Mouse (Mus musculus) hindbrain, embryonic 15.5 days (tissue): ENCODE data around the gene Mtcl1. TPM values are rescaled to one million over a fixed set of nuclear protein-coding genes. Genes with fewer than 3 reads are reported as not detected.
A peak's percentile ranks its signal among the peaks of the same experiment; 100 is the strongest.

Experiments
- ATAC-seq: fragments of 200-750 bp; cut with Nextera tagmentation; 2 replicates; pipeline ENCODE4 v1.8.0; 2017; ENCODE audit warnings: low read depth, moderate number of reproducible peaks, moderate TSS enrichment; ENCODE audit not compliant: low FRiP score
- H3K27ac ChIP-seq: fragments of 300-500 bp; sonication (generic); replicated peaks from 2 replicates; pipeline ENCODE4 v1.5.1; 2015; ENCODE audit warnings: mild to moderate bottlenecking, inconsistent platforms
- H3K27me3 ChIP-seq: fragments of 300-500 bp; sonication (generic); 2 replicates; pipeline ENCODE4 v1.6.1; 2015; ENCODE audit warnings: control low read depth, inconsistent platforms
- H3K36me3 ChIP-seq: fragments of 300-500 bp; sonication (generic); 2 replicates; pipeline ENCODE4 v1.6.1; 2015; ENCODE audit warnings: control low read depth, inconsistent platforms
- H3K4me1 ChIP-seq: fragments of 300-500 bp; sonication (generic); replicated peaks from 2 replicates; pipeline ENCODE4 v1.6.1; 2015; ENCODE audit warnings: control low read depth, inconsistent platforms
- H3K4me2 ChIP-seq: fragments of 300-500 bp; sonication (generic); 2 replicates; pipeline ENCODE4 v1.6.1; 2015; ENCODE audit warnings: moderate library complexity, mild to moderate bottlenecking, inconsistent platforms
- H3K4me3 ChIP-seq: fragments of 300-500 bp; sonication (generic); 2 replicates; pipeline ENCODE4 v1.5.1; 2015; ENCODE audit warnings: mild to moderate bottlenecking, inconsistent platforms
- H3K9ac ChIP-seq: fragments of 300-500 bp; sonication (generic); 2 replicates; pipeline ENCODE4 v1.6.1; 2015; ENCODE audit warnings: inconsistent platforms
- H3K9me3 ChIP-seq: fragments of 300-500 bp; sonication (generic); 2 replicates; pipeline ENCODE4 v1.6.1; 2016; ENCODE audit warnings: control low read depth, inconsistent platforms
- WGBS: fragments of 180-500 bp; shearing (Covaris S2); methylation state at CpG from one replicate; pipeline ENCODE4 v1.1.7; 2015; 5-methylcytosine and 5-hydroxymethylcytosine counted together
- polyA plus RNA-seq: library from polyadenylated mRNA; unstranded; fragments of >200 nt; fragmentation: Nextera tagmentation; extraction: Ambion mirVana; gene quantifications from 2 replicates; pipeline ENCODE4 v1.2.1, GENCODE M21; 2015

The Mtcl1 gene
- polyA plus RNA-seq, 1 experiment from 2014 or later = 38.8 TPM

DNA sequence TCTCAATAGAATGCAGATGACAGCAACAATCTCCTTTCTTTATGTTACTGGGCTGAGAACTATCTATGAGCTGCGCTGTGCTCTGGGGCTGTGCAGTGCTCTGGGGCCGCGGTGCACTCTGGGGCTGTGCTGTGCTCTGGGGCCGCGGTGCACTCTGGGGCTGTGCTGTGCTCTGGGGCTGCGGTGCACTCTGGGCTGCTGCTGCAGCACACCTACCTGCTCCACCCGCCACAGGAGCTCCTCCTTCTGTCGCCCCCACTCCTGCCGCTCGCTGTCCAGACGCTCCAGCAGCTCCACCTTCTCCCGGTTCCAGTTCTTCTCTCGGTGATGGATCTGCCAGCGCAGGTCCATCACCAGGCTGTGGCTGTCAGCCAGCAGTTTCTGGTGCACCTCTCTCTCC is 95.6 kb downstream of the Mtcl1 start:
- ATAC-seq = no peak
- H3K9ac ChIP-seq = no peak overlapping the region
- no peaks in the 10 kb centered on the region for H3K9me3 ChIP-seq
- no peak overlapping the region for H3K4me2 ChIP-seq
- H3K4me3 ChIP-seq = no peak overlapping the region
- no peak overlapping the region; the same call in 1 of the 2 replicates for H3K27ac ChIP-seq
- H3K4me1 ChIP-seq = peaks cover 4% of the 10 kb centered on the region; the same call in 1 of the 2 replicates
- H3K27me3 ChIP-seq = no peaks in the 10 kb centered on the region
- WGBS = 89% methylated on average over 14 of the region's 14 CpGs
- H3K36me3 ChIP-seq = peaks cover 19% of the 10 kb centered on the region

DNA sequence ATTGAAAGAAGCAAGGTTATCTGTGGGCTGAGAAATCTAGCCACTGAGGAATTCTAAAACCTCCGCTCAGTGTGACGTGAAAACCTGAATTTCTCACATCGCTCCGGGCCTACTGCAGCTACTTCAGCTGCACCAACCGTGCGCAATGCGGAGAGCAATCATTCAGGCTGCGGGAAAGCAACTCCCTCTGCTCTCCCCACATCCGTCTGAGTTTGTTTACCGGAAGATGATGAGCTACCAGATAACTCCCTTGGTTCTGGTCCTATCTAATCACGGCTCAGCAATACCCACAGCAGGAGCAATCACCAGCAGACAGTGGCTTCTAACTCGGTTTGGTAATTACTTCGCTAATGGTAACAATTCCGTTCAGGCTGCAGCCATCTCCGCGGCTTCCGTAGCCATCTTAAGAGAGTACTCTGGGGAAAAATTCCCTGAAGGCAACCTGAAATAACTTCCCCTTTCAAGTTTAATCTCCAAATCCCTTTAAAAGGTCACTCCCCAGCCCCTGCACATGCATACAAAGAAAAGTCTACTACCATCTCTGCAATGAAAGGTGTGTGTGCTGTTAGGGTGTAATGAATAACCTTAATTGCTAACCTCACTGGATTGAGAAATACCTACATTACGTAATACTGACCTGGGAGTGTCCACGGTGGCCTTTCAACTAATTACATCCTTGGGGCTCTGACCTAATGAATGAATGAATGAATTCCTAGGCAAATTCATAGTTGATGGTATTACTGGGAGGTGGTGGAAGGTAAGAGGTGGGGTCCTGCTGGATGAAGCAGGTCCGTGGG is 96.5 kb downstream of the Mtcl1 start:
- peak overlapping the region; percentile 25; the same call in 1 of the 2 replicates for H3K27ac ChIP-seq
- ATAC-seq = peak; percentile 52
- peaks cover 4% of the 10 kb centered on the region; the same call in 1 of the 2 replicates for H3K4me1 ChIP-seq
- peaks cover 19% of the 10 kb centered on the region for H3K36me3 ChIP-seq
- H3K9ac ChIP-seq = no peak overlapping the region
- no peaks in the 10 kb centered on the region for H3K27me3 ChIP-seq
- no peak overlapping the region for H3K4me3 ChIP-seq
- no peaks in the 10 kb centered on the region for H3K9me3 ChIP-seq
- 60% methylated on average over 20 of the region's 20 CpGs for WGBS
- H3K4me2 ChIP-seq = no peak overlapping the region; the same call in 1 of the 2 replicates

DNA sequence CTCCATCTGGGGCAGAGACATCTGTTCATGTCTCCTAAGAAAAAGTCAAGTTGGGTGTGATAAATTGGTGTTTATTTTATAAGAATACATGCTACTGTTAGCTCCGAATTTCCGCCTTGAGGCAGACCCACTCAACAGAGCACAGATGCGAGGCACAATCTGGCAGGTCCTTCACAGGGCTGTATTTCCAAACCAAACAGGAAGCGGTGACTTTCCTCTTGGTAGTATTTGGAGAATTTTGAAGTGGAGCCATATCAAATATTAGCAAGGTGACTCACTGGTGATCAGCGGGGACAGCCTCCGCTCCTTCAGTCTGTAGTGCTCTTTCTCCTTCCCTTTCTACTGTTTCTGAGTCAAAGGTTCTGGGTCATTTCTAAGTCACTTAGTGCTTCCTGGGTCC is 97.3 kb downstream of the Mtcl1 start:
- Histone ChIP-seq H3K9ac (no peak overlapping the region), H3K4me3 (no peak overlapping the region), H3K27me3 (no peaks in the 10 kb centered on the region), H3K4me1 (peaks cover 4% of the 10 kb centered on the region; the same call in 1 of the 2 replicates), H3K27ac (peak overlapping the region; percentile 25; the same call in 1 of the 2 replicates), H3K9me3 (no peaks in the 10 kb centered on the region), H3K36me3 (peaks cover 25% of the 10 kb centered on the region), H3K4me2 (no peak overlapping the region)
- 82% methylated on average over 6 of the region's 6 CpGs for WGBS
- ATAC-seq = no peak

DNA sequence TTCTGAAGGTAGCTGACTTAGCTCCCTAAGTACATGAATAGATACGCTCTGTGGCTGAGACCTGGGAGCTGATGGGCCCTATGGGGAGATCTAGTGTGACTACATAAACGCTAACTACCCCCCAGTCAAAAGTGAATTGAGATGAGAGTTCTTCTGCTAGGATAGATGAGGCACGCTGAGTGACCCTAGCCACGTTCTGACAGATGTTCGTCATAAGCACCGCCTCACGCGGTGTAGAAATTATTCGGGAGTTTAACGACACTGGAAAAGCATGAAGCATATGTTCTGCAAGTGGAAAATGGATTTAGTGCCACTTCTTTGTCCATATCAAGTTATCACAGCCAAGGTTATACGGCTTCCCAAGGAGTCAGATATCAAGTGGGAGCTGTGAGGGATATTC is 98.9 kb downstream of the Mtcl1 start:
- Histone ChIP-seq H3K9me3 (no peaks in the 10 kb centered on the region), H3K27ac (no peak overlapping the region)

DNA sequence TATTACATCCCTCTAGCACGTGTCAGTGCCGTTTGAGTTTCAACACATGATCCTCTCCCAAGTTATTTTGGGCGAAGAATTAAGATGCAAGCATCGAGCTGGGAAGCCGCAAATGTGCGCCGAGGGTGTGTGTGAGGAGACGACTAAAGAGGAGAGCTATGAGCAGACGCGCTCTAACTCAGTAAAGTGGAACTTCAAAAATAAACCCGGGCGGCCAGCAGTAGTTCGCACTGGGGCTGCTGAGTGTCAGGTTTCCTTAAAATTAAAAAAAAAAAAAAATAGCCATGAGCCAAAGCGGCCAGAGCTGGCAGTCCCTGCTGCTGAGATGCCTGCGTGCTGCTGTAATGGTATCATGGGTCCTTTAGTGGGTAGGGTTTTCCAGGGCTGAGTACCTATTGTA is 99.4 kb downstream of the Mtcl1 start:
- Histone ChIP-seq H3K27ac (no peak overlapping the region), H3K4me2 (no peak overlapping the region), H3K27me3 (no peaks in the 10 kb centered on the region), H3K36me3 (peaks cover 16% of the 10 kb centered on the region), H3K9ac (no peak overlapping the region), H3K4me1 (peaks cover 13% of the 10 kb centered on the region), H3K4me3 (no peak overlapping the region), H3K9me3 (no peaks in the 10 kb centered on the region)
- 79% methylated on average over 15 of the region's 15 CpGs for WGBS
- ATAC-seq = no peak

More for the DNA sequence above, 98.9 kb downstream of the Mtcl1 start:
- Histone ChIP-seq H3K4me2 (no peak overlapping the region), H3K4me1 (peaks cover 10% of the 10 kb centered on the region; the same call in 1 of the 2 replicates), H3K36me3 (peaks cover 21% of the 10 kb centered on the region), H3K4me3 (no peak overlapping the region), H3K9ac (no peak overlapping the region), H3K27me3 (no peaks in the 10 kb centered on the region)
- no peak for ATAC-seq
- WGBS = 74% methylated on average over 11 of the region's 11 CpGs

DNA sequence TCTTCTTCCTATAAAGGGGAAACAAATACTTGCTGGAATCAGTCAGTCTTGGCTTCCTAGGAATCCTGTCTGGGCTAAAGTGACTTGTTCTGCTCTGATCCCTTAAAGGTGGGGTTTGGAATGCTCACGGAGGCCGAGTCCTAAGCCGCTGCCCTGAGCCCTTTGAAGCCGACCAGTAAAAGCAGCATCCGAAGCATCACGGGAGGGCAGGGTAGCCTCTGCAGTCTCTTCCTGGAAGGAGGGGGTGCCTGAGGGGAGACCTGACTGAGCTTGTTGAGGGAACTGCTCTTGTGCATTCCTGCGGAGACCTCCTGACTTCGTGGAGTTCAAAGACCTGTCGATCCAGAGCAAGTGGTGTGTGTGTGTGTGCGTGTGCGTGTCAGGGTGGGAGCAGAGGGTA is 103.2 kb downstream of the Mtcl1 start:
- Histone ChIP-seq H3K27ac (no peak overlapping the region), H3K36me3 (peaks cover 37% of the 10 kb centered on the region), H3K4me1 (peaks cover 8% of the 10 kb centered on the region), H3K4me2 (no peak overlapping the region), H3K9me3 (no peaks in the 10 kb centered on the region), H3K27me3 (no peaks in the 10 kb centered on the region), H3K9ac (no peak overlapping the region), H3K4me3 (no peak overlapping the region)
- ATAC-seq = no peak
- 85% methylated on average over 11 of the region's 11 CpGs for WGBS

DNA sequence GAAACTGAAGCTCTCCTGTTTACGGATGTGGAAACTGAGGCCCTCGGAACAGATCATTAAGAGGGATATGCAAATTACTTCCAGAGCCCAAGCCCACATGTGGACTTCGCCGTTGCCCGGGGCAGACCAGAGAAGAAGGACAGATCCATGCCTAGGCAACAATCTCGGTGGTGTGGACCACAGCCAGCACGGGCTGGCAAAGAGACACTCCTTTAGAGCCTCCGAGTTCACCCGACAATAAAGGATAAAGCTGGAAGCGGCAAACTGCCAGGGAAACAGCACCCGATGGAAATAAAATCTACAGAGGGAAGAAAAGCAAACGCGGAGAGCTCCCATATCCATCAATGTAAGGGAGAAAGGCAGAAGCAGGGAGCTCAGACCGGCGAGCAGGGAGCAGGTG is 103.9 kb downstream of the Mtcl1 start:
- Histone ChIP-seq H3K4me3 (no peak overlapping the region), H3K4me2 (no peak overlapping the region), H3K9me3 (no peaks in the 10 kb centered on the region), H3K4me1 (peaks cover 8% of the 10 kb centered on the region), H3K9ac (no peak overlapping the region), H3K27ac (peak overlapping the region; percentile 38; the same call in 1 of the 2 replicates), H3K36me3 (peaks cover 37% of the 10 kb centered on the region), H3K27me3 (no peaks in the 10 kb centered on the region)
- WGBS = 61% methylated on average over 15 of the region's 15 CpGs
- ATAC-seq = no peak

DNA sequence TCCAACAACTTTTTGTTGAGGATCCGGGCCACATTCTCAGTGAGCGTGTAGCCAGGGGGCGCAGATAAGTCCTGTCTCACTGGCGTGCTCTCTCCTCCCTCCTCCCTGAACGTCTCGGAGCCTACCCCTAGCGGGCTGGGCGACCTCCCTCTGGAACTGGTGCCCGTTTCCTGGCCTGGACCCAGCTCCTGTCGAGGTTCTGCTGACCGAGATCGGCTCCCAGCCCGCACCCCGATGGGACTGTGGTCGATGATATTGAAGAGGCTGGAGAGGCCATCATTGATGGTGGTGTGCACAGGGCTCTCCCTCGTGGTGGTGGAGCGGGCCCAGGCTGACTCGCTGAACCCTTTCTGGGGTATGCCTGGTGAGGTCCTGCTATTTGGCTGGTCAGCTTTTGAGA is 106.6 kb downstream of the Mtcl1 start:
- no peaks in the 10 kb centered on the region for H3K9me3 ChIP-seq
- H3K27me3 ChIP-seq = no peaks in the 10 kb centered on the region
- H3K4me1 ChIP-seq = peaks cover 8% of the 10 kb centered on the region
- H3K27ac ChIP-seq = no peak overlapping the region
- H3K4me2 ChIP-seq = no peak overlapping the region
- no peak for ATAC-seq
- H3K36me3 ChIP-seq = peaks cover 41% of the 10 kb centered on the region
- H3K9ac ChIP-seq = no peak overlapping the region
- H3K4me3 ChIP-seq = no peak overlapping the region
- WGBS = 91% methylated on average over 18 of the region's 18 CpGs

DNA sequence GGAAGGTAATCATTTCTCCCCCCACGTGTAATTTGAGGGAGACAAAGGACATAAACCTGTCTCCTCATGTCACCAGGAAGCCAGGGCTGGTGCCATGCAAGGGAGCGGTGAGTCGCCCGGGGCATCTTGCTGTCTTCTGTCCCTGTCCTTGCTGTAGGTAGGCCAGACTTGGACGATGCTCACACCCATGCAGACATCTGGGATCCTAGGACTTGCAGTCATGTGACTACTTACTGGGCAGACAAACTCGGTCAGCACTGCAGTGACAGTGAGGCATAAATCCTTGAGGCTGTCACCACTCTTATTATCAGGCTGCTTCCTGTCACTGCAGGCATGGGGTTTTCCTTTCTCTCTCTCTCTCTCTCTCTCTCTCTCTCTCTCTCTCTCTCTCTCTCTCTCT is 107.9 kb downstream of the Mtcl1 start:
- Histone ChIP-seq H3K27ac (no peak overlapping the region), H3K4me2 (no peak overlapping the region), H3K27me3 (no peaks in the 10 kb centered on the region), H3K4me1 (peaks cover 8% of the 10 kb centered on the region), H3K9ac (no peak overlapping the region), H3K36me3 (peaks cover 39% of the 10 kb centered on the region), H3K9me3 (no peaks in the 10 kb centered on the region), H3K4me3 (no peak overlapping the region)
- 90% methylated on average over 6 of the region's 6 CpGs for WGBS
- ATAC-seq = no peak

DNA sequence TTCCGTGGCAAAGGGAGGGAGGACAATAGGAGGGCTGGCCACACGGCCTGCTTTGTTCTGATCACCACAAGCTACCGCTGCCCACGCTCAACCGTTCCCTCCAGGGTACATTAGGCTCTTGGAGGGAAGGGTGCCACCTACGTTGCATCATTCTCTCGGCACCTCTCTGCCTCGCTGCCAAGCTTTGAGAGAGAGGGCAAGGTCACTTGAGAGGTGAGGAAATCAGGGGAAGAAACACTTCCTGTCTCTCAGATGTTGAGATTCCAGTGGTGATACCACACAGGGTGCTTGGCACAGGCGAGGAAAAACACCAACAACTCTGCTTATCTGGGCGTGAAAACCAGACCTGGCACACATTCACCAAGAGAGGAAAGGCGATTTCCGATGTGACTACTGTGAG is 108.8 kb downstream of the Mtcl1 start:
- Histone ChIP-seq H3K27me3 (no peaks in the 10 kb centered on the region), H3K9ac (no peak overlapping the region), H3K4me3 (no peak overlapping the region), H3K4me1 (peaks cover 4% of the 10 kb centered on the region), H3K27ac (no peak overlapping the region), H3K9me3 (no peaks in the 10 kb centered on the region), H3K4me2 (no peak overlapping the region), H3K36me3 (peaks cover 42% of the 10 kb centered on the region)
- ATAC-seq = no peak
- WGBS = 76% methylated on average over 12 of the region's 12 CpGs

DNA sequence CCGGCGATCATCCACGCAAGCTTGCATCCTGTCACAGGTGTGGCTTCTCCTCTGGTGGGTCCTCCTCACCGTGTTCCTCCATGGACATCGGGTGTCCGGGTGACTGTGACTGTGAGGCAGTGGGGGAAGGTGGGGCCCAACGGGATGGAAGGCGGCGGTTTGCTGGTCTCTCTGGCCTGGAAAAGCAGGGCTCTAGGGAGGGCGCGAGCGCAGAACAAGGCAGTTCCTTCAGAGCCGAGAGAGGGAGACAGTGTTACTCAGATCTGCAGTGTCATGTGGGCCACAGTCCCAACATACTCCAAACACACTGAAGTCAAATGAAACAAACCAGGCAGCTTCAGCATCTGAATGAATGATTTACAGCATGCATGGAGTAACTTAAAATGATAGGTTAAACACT is 111.6 kb downstream of the Mtcl1 start:
- 92% methylated on average over 13 of the region's 13 CpGs for WGBS
- ATAC-seq = no peak; the same call in 1 of the 2 replicates
- Histone ChIP-seq H3K27me3 (no peaks in the 10 kb centered on the region), H3K4me2 (no peak overlapping the region), H3K4me3 (no peak overlapping the region), H3K36me3 (peaks cover 27% of the 10 kb centered on the region), H3K9ac (no peak overlapping the region), H3K4me1 (peaks cover 4% of the 10 kb centered on the region; the same call in 1 of the 2 replicates), H3K27ac (no peak overlapping the region), H3K9me3 (no peaks in the 10 kb centered on the region)

DNA sequence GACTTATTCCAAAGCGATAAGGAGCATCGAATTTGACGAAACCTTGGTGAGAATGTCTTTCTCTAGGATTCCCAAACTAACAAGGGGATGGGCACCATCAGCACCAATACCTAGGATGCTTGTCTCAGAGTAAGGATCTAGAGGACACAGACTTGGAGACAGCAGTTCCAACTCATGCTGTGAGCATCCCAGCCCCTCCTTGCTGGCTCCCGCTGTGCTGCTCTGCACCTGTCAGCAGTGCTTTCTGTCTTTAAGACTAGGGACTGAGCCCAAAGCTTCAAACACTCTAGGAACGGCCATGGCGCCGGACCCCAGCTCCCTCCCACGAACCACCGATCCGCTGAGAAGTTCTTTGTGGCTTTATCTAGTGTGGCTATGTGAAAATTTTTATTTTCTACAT is 114.0 kb downstream of the Mtcl1 start:
- Histone ChIP-seq H3K9me3 (no peaks in the 10 kb centered on the region), H3K27me3 (no peaks in the 10 kb centered on the region), H3K4me1 (peaks cover 4% of the 10 kb centered on the region; the same call in 1 of the 2 replicates), H3K9ac (no peak overlapping the region), H3K27ac (no peak overlapping the region), H3K4me3 (no peak overlapping the region), H3K4me2 (no peak overlapping the region), H3K36me3 (peaks cover 18% of the 10 kb centered on the region; the same call in 1 of the 2 replicates)
- WGBS = 91% methylated on average over 10 of the region's 10 CpGs
- ATAC-seq = no peak
